Mouse (Mus musculus): ENCODE results near the gene Smtn. TPM values are rescaled to one million over a fixed set of nuclear protein-coding genes. Genes with fewer than 3 reads are reported as not detected.

The Smtn gene
- total RNA-seq, 1 experiment = 17.3 TPM

- no peak for DNase-seq (ENCODE audit: low read depth, low spot score)
- Histone ChIP-seq H3K9ac (ENCODE audit: insufficient read depth, low read depth, low read length, poor library complexity, severe bottlenecking) (no peak overlapping the region), H3K9me3 (ENCODE audit: control insufficient read depth, insufficient read depth, low read depth, low read length) (no peaks in the 10 kb centered on the region), H3K4me1 (ENCODE audit: control insufficient read depth in 2 of 2, insufficient read depth in 2 of 2, low read length in 2 of 2, poor library complexity in 1 of 2) (peaks cover 6 to 38% of the 10 kb centered on the region in 2 experiments; a peak in 3 of 4 replicates), H3K4me3 (ENCODE audit: insufficient read depth in 1 of 2, low read depth in 1 of 2, low read length in 2 of 2, poor library complexity in 1 of 2, severe bottlenecking in 1 of 2) (no peak overlapping the region), H3K27ac (ENCODE audit: insufficient read depth, low read depth, low read length, poor library complexity, severe bottlenecking) (no peak overlapping the region), H3K36me3 (ENCODE audit: control insufficient read depth, insufficient read depth, low read length, poor library complexity, severe bottlenecking) (no peaks in the 10 kb centered on the region)
- TF ChIP-seq ZNF384 (IDR thresholded peaks at IDR 0.05; ENCODE audit: low read depth, low read length) (no peak), HCFC1 (IDR thresholded peaks at IDR 0.05; ENCODE audit: borderline replicate concordance, insufficient read depth, low read length) (no peak), ZC3H11A (IDR thresholded peaks at IDR 0.05; ENCODE audit: borderline replicate concordance, low read depth, low read length) (no peak), CHD2 (IDR thresholded peaks at IDR 0.05; ENCODE audit: low read depth, low read length) (no peak), MAFK (IDR thresholded peaks at IDR 0.05; ENCODE audit: insufficient read depth, low read depth, low read length) (no peak)
- in situ Hi-C loops (cut with MboI; ENCODE audit: low sequenced_read_pairs in 2 of 2, unreplicated experiment in 2 of 2) = no loop called here
These were observed 2.6 kb upstream of the Smtn start for GRCm38 (mm10) chr11:3543001-3543400.

DNA sequence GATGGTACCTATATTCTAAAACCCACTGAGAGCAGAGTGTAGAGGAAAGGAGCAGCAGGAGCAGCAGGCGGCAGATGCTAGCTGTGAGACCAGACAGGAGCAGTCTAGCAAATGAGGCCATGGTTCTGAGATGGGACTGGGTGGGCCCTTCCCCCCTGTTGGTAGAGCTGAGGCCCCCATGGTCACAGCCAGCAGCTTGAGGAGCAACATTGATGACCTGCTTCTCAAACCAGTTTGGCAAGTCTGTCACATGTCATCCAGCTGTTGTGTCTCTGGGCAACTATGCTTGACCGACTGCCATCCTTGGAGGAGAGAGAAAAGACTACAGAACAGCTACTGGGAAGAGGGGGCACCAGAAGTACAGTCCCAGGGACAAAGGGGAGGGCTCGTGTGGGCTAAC, 1.5 kb upstream of the Smtn start:
- Histone ChIP-seq H3K9me3 (ENCODE audit: control insufficient read depth, insufficient read depth, low read depth, low read length) (no peaks in the 10 kb centered on the region), H3K27ac (ENCODE audit: insufficient read depth, low read depth, low read length, poor library complexity, severe bottlenecking) (no peak overlapping the region), H3K4me1 (ENCODE audit: control insufficient read depth in 2 of 2, insufficient read depth in 2 of 2, low read length in 2 of 2, poor library complexity in 1 of 2) (peaks cover 6 to 35% of the 10 kb centered on the region in 2 experiments; a peak in 3 of 4 replicates), H3K9ac (ENCODE audit: insufficient read depth, low read depth, low read length, poor library complexity, severe bottlenecking) (no peak overlapping the region), H3K36me3 (ENCODE audit: control insufficient read depth, insufficient read depth, low read length, poor library complexity, severe bottlenecking) (no peaks in the 10 kb centered on the region), H3K4me3 (ENCODE audit: insufficient read depth in 1 of 2, low read depth in 1 of 2, low read length in 2 of 2, poor library complexity in 1 of 2, severe bottlenecking in 1 of 2) (no peak overlapping the region)
- no peak for TF ChIP-seq ZC3H11A (IDR thresholded peaks at IDR 0.05; ENCODE audit: borderline replicate concordance, low read depth, low read length)
- no peak for TF ChIP-seq MAFK (IDR thresholded peaks at IDR 0.05; ENCODE audit: insufficient read depth, low read depth, low read length)
- no peak for TF ChIP-seq HCFC1 (IDR thresholded peaks at IDR 0.05; ENCODE audit: borderline replicate concordance, insufficient read depth, low read length)
- TF ChIP-seq ZNF384 (IDR thresholded peaks at IDR 0.05; ENCODE audit: low read depth, low read length) = no peak
- no peak for TF ChIP-seq CHD2 (IDR thresholded peaks at IDR 0.05; ENCODE audit: low read depth, low read length)
- DNase-seq (ENCODE audit: low read depth, low spot score) = no peak
- in situ Hi-C loops (cut with MboI; ENCODE audit: low sequenced_read_pairs in 2 of 2, unreplicated experiment in 2 of 2) = no loop called here

GRCm38 (mm10) chr11:3539826-3540196, 601 bp downstream of the Smtn start:
- DNase-seq (ENCODE audit: low read depth, low spot score) = no peak
- peaks cover 7 to 32% of the 10 kb centered on the region in 2 experiments; a peak in 3 of 4 replicates for H3K4me1 ChIP-seq (ENCODE audit: control insufficient read depth in 2 of 2, insufficient read depth in 2 of 2, low read length in 2 of 2, poor library complexity in 1 of 2)
- no peak overlapping the region for H3K9ac ChIP-seq (ENCODE audit: insufficient read depth, low read depth, low read length, poor library complexity, severe bottlenecking)
- no peaks in the 10 kb centered on the region for H3K36me3 ChIP-seq (ENCODE audit: control insufficient read depth, insufficient read depth, low read length, poor library complexity, severe bottlenecking)
- H3K9me3 ChIP-seq (ENCODE audit: control insufficient read depth, insufficient read depth, low read depth, low read length) = no peaks in the 10 kb centered on the region
- TF ChIP-seq HCFC1 (IDR thresholded peaks at IDR 0.05; ENCODE audit: borderline replicate concordance, insufficient read depth, low read length) (no peak), MAFK (IDR thresholded peaks at IDR 0.05; ENCODE audit: insufficient read depth, low read depth, low read length) (no peak)
- no peak overlapping the region for H3K27ac ChIP-seq (ENCODE audit: insufficient read depth, low read depth, low read length, poor library complexity, severe bottlenecking)
- peak overlapping the region; percentile 56 to 93 for H3K4me3 ChIP-seq (ENCODE audit: insufficient read depth in 1 of 2, low read depth in 1 of 2, low read length in 2 of 2, poor library complexity in 1 of 2, severe bottlenecking in 1 of 2)
- in situ Hi-C loops (cut with MboI; ENCODE audit: low sequenced_read_pairs in 2 of 2, unreplicated experiment in 2 of 2) = no loop called here

DNA sequence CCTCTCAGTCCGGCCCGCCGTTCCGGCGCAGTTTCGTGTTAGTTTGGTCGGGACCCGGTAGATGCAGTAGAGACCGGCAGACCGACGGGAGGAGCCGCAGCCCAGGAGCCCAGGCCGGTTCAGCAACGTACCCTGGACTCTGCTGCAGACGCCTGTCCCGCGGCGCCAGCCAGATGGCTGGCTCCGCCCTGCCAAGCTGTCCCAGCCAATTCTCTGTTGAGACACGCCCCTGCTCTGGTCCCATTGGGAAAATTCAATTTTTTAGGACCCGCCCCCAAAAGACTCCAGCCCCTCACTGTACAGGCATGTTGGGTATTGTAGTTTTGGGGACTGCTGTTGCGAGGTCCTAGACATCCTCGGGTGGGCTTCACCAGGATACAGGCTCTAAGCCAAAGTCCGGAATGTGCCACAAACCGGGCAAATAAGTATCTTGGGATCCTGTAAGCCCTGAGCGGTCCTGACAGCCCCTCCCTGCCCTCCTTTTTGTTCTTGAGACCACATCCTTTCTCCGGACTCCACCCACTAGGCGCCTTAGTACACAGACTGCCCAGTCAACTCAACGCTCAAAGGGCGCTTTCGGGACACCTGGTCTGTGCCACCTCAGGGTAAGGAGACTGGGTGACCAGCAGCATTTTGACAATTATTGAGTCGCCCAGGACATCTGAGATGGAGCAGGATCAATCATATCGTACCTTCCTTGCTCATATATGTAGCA, 1.1 kb downstream of the Smtn start:
- Histone ChIP-seq H3K27ac (ENCODE audit: insufficient read depth, low read depth, low read length, poor library complexity, severe bottlenecking) (no peak overlapping the region), H3K4me1 (ENCODE audit: control insufficient read depth in 2 of 2, insufficient read depth in 2 of 2, low read length in 2 of 2, poor library complexity in 1 of 2) (peaks cover 7 to 32% of the 10 kb centered on the region in 2 experiments; a peak in 3 of 4 replicates)

More for the DNA sequence above, 1.1 kb downstream of the Smtn start:
- no peaks in the 10 kb centered on the region for H3K9me3 ChIP-seq (ENCODE audit: control insufficient read depth, insufficient read depth, low read depth, low read length)
- in situ Hi-C loops (cut with MboI; ENCODE audit: low sequenced_read_pairs in 2 of 2, unreplicated experiment in 2 of 2) = no loop called here
- H3K9ac ChIP-seq (ENCODE audit: insufficient read depth, low read depth, low read length, poor library complexity, severe bottlenecking) = peak overlapping the region; percentile 92
- TF ChIP-seq ZC3H11A (IDR thresholded peaks at IDR 0.05; ENCODE audit: borderline replicate concordance, low read depth, low read length) (no peak), HCFC1 (IDR thresholded peaks at IDR 0.05; ENCODE audit: borderline replicate concordance, insufficient read depth, low read length) (peak; percentile 94), MAFK (IDR thresholded peaks at IDR 0.05; ENCODE audit: insufficient read depth, low read depth, low read length) (no peak), CHD2 (IDR thresholded peaks at IDR 0.05; ENCODE audit: low read depth, low read length) (no peak), ZNF384 (IDR thresholded peaks at IDR 0.05; ENCODE audit: low read depth, low read length) (no peak)
- H3K4me3 ChIP-seq (ENCODE audit: insufficient read depth in 1 of 2, low read depth in 1 of 2, low read length in 2 of 2, poor library complexity in 1 of 2, severe bottlenecking in 1 of 2) = peak overlapping the region; percentile 89 to 93
- no peaks in the 10 kb centered on the region for H3K36me3 ChIP-seq (ENCODE audit: control insufficient read depth, insufficient read depth, low read length, poor library complexity, severe bottlenecking)
- peak; percentile 92 for DNase-seq (ENCODE audit: low read depth, low spot score)
